Mouse (Mus musculus) intestine, embryonic 16.5 days (tissue): ENCODE data around the gene Tmem199. TPM values are rescaled to one million over a fixed set of nuclear protein-coding genes. Genes with fewer than 3 reads are reported as not detected.
"Not testable (repeated sequence)": the region's sequence is repeated elsewhere in the genome, so short reads cannot be mapped to it uniquely, and the experiment has no call there.

Experiments
- ATAC-seq: fragments of 200-750 bp; cut with Nextera tagmentation; 2 replicates; pipeline ENCODE4 v1.8.0; 2017; ENCODE audit warnings: moderate TSS enrichment, moderate library complexity
- H3K27ac ChIP-seq: fragments of 300-500 bp; sonication (generic); 2 replicates; pipeline ENCODE4 v1.5.1; 2014; ENCODE audit warnings: mild to moderate bottlenecking, low read length
- H3K27me3 ChIP-seq: fragments of 300-500 bp; sonication (generic); replicated peaks from 2 replicates; pipeline ENCODE4 v1.6.1; 2014; ENCODE audit warnings: low read length, control low read depth, mixed read lengths; ENCODE audit not compliant: control insufficient read depth, insufficient read depth
- H3K36me3 ChIP-seq: fragments of 300-500 bp; sonication (generic); 2 replicates; pipeline ENCODE4 v1.6.1; 2014; ENCODE audit warnings: low read length, control low read depth; ENCODE audit not compliant: control insufficient read depth, insufficient read depth
- H3K4me1 ChIP-seq: fragments of 300-500 bp; sonication (generic); 2 replicates; pipeline ENCODE4 v1.6.1; 2014; ENCODE audit warnings: low read length, control low read depth, mixed read lengths; ENCODE audit not compliant: control insufficient read depth, insufficient read depth
- H3K4me2 ChIP-seq: fragments of 300-500 bp; sonication (generic); 2 replicates; pipeline ENCODE4 v1.6.1; 2014; ENCODE audit warnings: low read depth, low read length, control low read depth
- H3K4me3 ChIP-seq: fragments of 300-500 bp; sonication (generic); 2 replicates; pipeline ENCODE4 v1.5.1; 2014; ENCODE audit warnings: mild to moderate bottlenecking, low read length
- H3K9ac ChIP-seq: fragments of 300-500 bp; sonication (generic); 2 replicates; pipeline ENCODE4 v1.6.1; 2014; ENCODE audit warnings: low read depth, low read length
- H3K9me3 ChIP-seq: fragments of 300-500 bp; sonication (generic); 2 replicates; pipeline ENCODE4 v1.6.1; 2016; ENCODE audit warnings: low read length, control low read depth; ENCODE audit not compliant: control insufficient read depth
- WGBS: fragments of 180-500 bp; shearing (Covaris S2); extraction: QIAGEN DNeasy Blood & Tissue Kit; methylation state at CpG from one replicate; pipeline ENCODE4 v1.1.7; 2014; 5-methylcytosine and 5-hydroxymethylcytosine counted together
- polyA plus RNA-seq: library from polyadenylated mRNA; unstranded; fragments of >200 nt; fragmentation: Nextera tagmentation; extraction: Ambion mirVana; gene quantifications from 2 replicates; pipeline ENCODE4 v1.2.1, GENCODE M21; 2015

The Tmem199 gene
- polyA plus RNA-seq, 1 experiment from 2014 or later = 62.2 TPM

DNA sequence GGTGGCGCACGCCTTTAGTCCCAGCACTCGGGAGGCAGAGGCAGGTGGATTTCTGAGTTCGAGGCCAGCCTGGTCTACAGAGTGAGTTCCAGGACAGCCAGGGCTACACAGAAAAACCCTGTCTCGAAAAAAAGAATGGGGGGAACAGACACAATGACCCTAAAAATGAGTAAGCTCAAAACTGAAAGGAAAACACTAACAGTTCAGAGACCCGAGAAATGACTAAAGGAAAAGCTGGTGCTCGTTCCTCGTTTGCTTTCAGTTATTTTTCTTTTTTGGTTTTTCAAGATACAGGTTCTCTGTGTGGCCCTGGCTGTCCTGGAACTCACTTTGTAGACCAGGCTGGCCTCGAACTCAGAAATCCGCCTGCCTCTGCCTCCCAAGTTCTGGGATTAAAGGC lies 19.5 kb upstream of the Tmem199 start:
- H3K27ac ChIP-seq, H3K4me2 ChIP-seq: not testable (repeated sequence)

DNA sequence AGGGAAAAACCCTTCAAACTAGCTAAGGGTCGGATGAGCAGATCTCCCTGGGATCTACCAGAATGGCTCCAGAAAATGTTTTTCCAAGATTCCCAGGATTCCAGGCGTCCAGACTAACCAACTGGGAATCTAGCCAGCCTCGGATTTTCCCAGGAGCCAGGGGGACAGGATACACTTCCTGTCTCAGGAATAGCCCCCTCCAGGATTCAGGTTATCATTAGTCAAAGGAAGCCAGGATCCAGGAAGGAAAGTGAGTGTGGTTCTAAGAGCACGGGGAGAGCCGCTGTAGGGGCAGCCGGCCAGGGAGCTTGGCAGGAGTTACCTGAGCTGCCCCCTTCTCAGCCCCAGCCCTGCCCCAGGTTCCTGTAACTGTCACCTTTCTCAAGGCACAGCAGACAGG lies 19.1 kb upstream of the Tmem199 start:
- peaks cover 14% of the 10 kb centered on the region; the same call in 1 of the 2 replicates for H3K36me3 ChIP-seq
- peak overlapping the region; percentile 73 for H3K27ac ChIP-seq
- 60% methylated on average over 6 of the region's 6 CpGs for WGBS
- ATAC-seq = no peak
- no peaks in the 10 kb centered on the region for H3K27me3 ChIP-seq
- H3K4me2 ChIP-seq = no peak overlapping the region
- 0 out of 2 replicates have a peak overlapping the region, but pooled peaks have one; percentile 24 for H3K9ac ChIP-seq
- H3K4me3 ChIP-seq = no peak overlapping the region
- peaks cover 9% of the 10 kb centered on the region for H3K4me1 ChIP-seq
- no peaks in the 10 kb centered on the region for H3K9me3 ChIP-seq

More for the DNA sequence above, 19.5 kb upstream of the Tmem199 start:
- not testable (repeated sequence) for H3K4me3 ChIP-seq, H3K9me3 ChIP-seq, H3K4me1 ChIP-seq, H3K9ac ChIP-seq, H3K27me3 ChIP-seq, ATAC-seq
- WGBS = 89% methylated on average over 10 of the region's 10 CpGs
- H3K36me3 ChIP-seq = peaks cover 14% of the 10 kb centered on the region; the same call in 1 of the 2 replicates

DNA sequence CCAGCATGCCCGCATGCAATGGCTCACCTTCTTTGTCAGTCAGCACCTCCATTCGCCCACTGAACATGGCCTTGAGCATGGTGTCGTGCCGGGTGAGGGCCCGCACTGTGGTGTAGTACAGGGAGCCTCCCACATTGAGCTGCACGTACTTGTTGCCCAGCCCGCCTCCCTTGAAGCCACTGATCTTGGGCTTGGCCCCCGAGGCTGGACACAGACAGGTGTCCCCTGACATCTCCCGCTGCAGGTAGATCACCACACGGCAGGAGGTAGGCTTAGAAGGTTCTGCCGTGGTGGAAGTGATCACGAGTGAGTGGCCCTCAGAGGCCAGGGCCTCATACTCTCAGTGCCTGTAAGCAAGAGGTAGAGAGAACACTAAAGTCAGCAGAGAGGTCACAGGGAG lies 18.0 kb upstream of the Tmem199 start:
- no peak overlapping the region for H3K27ac ChIP-seq
- H3K9me3 ChIP-seq = no peaks in the 10 kb centered on the region
- peaks cover 7% of the 10 kb centered on the region for H3K4me1 ChIP-seq
- no peak overlapping the region for H3K9ac ChIP-seq
- no peak for ATAC-seq
- H3K27me3 ChIP-seq = no peaks in the 10 kb centered on the region
- 93% methylated on average over 12 of the region's 12 CpGs for WGBS
- H3K36me3 ChIP-seq = peaks cover 20% of the 10 kb centered on the region
- no peak overlapping the region for H3K4me2 ChIP-seq
- no peak overlapping the region for H3K4me3 ChIP-seq

DNA sequence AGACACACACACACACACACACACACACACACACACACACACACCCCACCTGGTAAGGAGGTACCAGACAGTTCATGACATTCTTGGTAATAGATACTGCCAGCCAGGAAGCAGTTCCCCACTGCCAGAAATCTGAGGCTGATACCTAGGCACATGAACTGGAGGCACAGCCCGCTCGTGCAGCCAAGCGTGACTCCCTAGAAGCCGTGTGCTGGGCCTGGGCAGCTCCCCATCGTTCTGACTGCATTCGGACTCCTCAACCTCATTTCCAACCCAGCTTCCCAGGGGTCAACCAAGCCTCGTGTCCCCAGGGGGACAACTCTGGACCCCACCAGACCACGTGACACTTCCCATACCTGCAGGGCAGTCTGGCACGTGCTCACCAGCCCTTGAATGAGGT lies 16.7 kb upstream of the Tmem199 start:
- H3K4me2 ChIP-seq = no peak overlapping the region
- no peak overlapping the region for H3K9ac ChIP-seq
- no peak overlapping the region for H3K4me3 ChIP-seq
- WGBS = 90% methylated on average over 9 of the region's 9 CpGs
- ATAC-seq = no peak
- no peaks in the 10 kb centered on the region for H3K9me3 ChIP-seq
- H3K4me1 ChIP-seq = no peaks in the 10 kb centered on the region
- H3K27ac ChIP-seq = no peak overlapping the region
- H3K27me3 ChIP-seq = no peaks in the 10 kb centered on the region
- H3K36me3 ChIP-seq = peaks cover 29% of the 10 kb centered on the region

DNA sequence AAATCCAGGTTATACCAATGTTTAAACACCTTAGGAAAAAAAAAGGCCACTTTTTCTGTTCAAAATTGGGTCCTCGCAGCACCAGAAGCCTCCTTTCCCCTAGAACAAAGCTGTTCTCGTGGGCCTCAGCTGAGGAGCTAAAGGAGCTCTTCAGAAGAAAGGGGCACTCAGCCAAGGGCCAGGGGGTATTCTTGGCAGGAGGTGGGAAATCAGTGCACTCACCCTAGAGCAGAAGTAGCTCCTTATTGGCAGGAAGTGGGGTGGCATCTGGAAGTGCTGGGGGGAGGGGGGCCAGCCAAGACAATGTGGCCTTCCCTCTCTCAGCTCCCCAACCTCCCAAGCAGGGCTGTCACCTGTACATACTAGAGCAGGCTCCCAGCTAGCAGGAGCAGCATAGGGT lies 12.9 kb upstream of the Tmem199 start:
- 77% methylated on average over 2 of the region's 2 CpGs for WGBS
- no peaks in the 10 kb centered on the region for H3K27me3 ChIP-seq
- no peak for ATAC-seq
- no peak overlapping the region for H3K27ac ChIP-seq
- H3K4me2 ChIP-seq = no peak overlapping the region
- H3K4me1 ChIP-seq = no peaks in the 10 kb centered on the region
- peaks cover 48% of the 10 kb centered on the region for H3K36me3 ChIP-seq
- H3K4me3 ChIP-seq = no peak overlapping the region
- no peaks in the 10 kb centered on the region for H3K9me3 ChIP-seq
- no peak overlapping the region for H3K9ac ChIP-seq

DNA sequence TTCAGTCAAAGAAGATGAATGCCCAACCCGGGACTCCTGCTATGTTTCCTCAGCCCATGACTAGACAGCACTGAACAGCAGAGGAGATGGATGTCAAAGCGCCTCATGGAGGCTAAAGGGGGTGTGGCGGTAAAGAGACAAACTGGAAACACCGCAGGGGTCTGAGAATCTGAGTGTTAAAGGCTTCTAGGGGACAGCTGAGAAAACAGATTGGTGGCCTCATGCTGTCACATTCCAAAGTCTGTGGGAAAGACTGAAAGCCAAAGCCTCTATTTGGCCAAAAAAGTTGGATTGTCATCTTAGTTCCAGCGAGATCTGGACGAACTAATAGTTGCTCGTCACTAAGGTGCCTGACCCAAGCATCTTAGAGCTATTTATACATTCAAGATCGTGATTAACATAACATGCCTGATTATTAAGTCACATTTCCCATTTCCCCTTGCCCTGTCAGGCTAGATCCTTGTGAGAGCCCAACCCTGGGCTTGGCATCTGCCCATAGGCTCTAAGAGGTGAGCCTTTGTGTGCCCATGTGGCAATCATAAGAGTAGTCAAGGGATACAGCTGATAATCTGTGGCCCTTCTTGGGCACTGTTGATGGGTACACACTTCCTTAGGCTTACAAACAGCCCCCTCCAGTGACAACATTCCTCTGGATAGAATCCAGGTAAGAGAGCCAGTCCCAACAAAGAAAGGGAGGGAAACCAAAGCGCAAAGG lies 11.4 kb upstream of the Tmem199 start:
- H3K4me3 ChIP-seq = no peak overlapping the region
- no peak for ATAC-seq
- no peak overlapping the region for H3K27ac ChIP-seq
- WGBS = 84% methylated on average over 9 of the region's 9 CpGs
- H3K9ac ChIP-seq = no peak overlapping the region
- no peaks in the 10 kb centered on the region for H3K27me3 ChIP-seq
- H3K36me3 ChIP-seq = peaks cover 57% of the 10 kb centered on the region
- no peaks in the 10 kb centered on the region for H3K9me3 ChIP-seq
- H3K4me2 ChIP-seq = no peak overlapping the region
- no peaks in the 10 kb centered on the region for H3K4me1 ChIP-seq

DNA sequence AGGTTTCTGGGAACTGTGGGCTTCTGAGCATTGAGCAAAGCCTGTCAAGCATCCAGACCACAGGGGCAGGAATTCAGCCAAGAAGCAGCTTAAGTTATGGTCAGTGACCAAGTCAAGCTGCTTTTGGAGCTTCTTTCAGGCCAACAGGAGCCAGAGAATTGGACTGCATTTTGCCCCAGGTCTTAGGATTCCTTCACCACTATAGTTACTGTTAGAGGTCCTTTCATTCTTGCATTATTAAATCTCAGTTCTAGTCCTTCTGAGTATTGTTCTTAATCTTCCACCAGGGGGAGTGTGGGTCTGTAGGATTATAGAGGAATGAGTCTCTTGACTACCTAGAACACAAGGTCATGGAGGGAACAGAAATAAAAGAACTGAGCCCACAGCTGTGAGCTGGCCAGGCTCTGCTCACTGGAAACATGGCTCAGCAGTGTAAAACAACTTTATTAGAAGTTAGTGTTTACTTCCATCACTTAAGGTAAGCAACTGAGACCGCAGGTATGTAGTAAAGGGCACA lies 10.6 kb upstream of the Tmem199 start:
- Histone ChIP-seq H3K4me3 (no peak overlapping the region), H3K27me3 (no peaks in the 10 kb centered on the region), H3K9me3 (no peaks in the 10 kb centered on the region), H3K27ac (no peak overlapping the region), H3K36me3 (peaks cover 55% of the 10 kb centered on the region), H3K4me2 (no peak overlapping the region), H3K4me1 (no peaks in the 10 kb centered on the region), H3K9ac (no peak overlapping the region)
- 89% methylated on average over 1 of the region's 1 CpGs for WGBS
- no peak for ATAC-seq

DNA sequence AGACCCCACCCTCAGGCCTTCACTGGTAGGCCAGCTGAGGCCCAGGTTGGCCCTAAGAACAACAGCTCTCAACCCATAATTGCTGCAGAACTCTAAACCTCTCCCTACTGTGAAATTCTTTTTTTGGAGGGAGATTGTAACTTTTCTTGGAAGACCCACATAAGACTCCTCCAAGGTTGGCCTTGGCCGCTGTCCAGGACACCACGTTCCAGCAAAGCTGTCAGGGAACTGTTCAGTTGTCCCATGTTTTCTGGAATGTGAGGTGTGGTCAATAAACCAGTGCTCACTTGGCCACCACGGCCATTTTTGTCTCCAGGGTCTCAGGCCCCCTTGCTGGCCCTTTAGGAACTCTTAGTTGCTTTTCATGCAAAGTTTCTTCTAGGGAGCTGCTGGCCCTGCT lies 9.9 kb upstream of the Tmem199 start:
- no peaks in the 10 kb centered on the region for H3K4me1 ChIP-seq
- H3K27ac ChIP-seq = no peak overlapping the region
- no peak overlapping the region for H3K4me2 ChIP-seq
- H3K27me3 ChIP-seq = no peaks in the 10 kb centered on the region
- H3K9ac ChIP-seq = no peak overlapping the region
- H3K4me3 ChIP-seq = no peak overlapping the region
- H3K36me3 ChIP-seq = peaks cover 51% of the 10 kb centered on the region
- H3K9me3 ChIP-seq = no peaks in the 10 kb centered on the region
- ATAC-seq = no peak
- WGBS = 85% methylated on average over 3 of the region's 3 CpGs

DNA sequence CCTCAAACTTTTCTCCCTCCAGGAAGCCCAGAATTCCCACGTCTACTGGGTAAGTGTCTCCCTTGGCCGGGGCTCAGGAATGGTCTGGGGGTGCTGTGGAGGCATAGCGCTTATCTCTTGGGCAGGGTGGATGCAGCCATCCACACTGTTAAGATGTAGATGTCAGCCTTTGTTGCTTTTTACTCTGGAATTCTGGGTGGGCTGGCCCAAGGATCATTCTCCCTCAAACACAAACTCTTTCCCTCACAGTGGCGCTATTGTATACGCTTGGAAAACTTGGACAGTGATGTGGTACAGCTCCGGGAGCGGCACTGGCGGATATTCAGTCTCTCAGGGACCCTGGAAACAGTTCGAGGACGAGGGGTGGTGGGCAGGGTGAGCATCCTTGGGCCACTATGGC lies 7.0 kb upstream of the Tmem199 start:
- Histone ChIP-seq H3K9ac (no peak overlapping the region), H3K9me3 (no peaks in the 10 kb centered on the region), H3K36me3 (peaks cover 50% of the 10 kb centered on the region), H3K4me1 (no peaks in the 10 kb centered on the region), H3K27ac (no peak overlapping the region), H3K4me3 (no peak overlapping the region), H3K27me3 (no peaks in the 10 kb centered on the region), H3K4me2 (no peak overlapping the region)
- WGBS = 87% methylated on average over 10 of the region's 10 CpGs
- ATAC-seq = no peak
